Mouse (Mus musculus) lung, embryonic 16.5 days (tissue): ENCODE measurements at regions not wholly inside any gene's neighbourhood (a gene's known extent, or its start where the extent isn't known, plus 50 kb on each side); places are given as distances from the start of the nearest gene placed in this dataset.

Source experiments
- ATAC-seq: fragments of 200-750 bp; cut with Nextera tagmentation; 2 replicates; pipeline ENCODE4 v1.8.0; 2017; ENCODE audit warnings: low read depth, mild to moderate bottlenecking, moderate library complexity
- H3K27ac ChIP-seq: fragments of 300-500 bp; sonication (generic); 2 replicates; pipeline ENCODE4 v1.5.1; 2014; ENCODE audit warnings: mild to moderate bottlenecking, control low read depth, low read length
- H3K27me3 ChIP-seq: fragments of 300-500 bp; sonication (generic); 2 replicates; pipeline ENCODE4 v1.6.1; 2014; ENCODE audit warnings: low read depth, low read length, mixed read lengths; ENCODE audit not compliant: control insufficient read depth, insufficient read depth
- H3K36me3 ChIP-seq: fragments of 300-500 bp; sonication (generic); 2 replicates; pipeline ENCODE4 v1.6.1; 2014; ENCODE audit warnings: low read length; ENCODE audit not compliant: control insufficient read depth, insufficient read depth
- H3K4me1 ChIP-seq: fragments of 300-500 bp; sonication (generic); replicated peaks from 2 replicates; pipeline ENCODE4 v1.6.1; 2014; ENCODE audit warnings: low read length, mixed read lengths; ENCODE audit not compliant: control insufficient read depth, insufficient read depth
- H3K4me2 ChIP-seq: fragments of 300-500 bp; sonication (generic); 2 replicates; pipeline ENCODE4 v1.6.1; 2014; ENCODE audit warnings: low read depth, low read length, control low read depth
- H3K4me3 ChIP-seq: fragments of 300-500 bp; sonication (generic); 2 replicates; pipeline ENCODE4 v1.5.1; 2014; ENCODE audit warnings: mild to moderate bottlenecking, low read length, control low read depth
- H3K9ac ChIP-seq: fragments of 300-500 bp; sonication (generic); 2 replicates; pipeline ENCODE4 v1.6.1; 2014; ENCODE audit warnings: low read length, control low read depth
- H3K9me3 ChIP-seq: fragments of 300-500 bp; sonication (generic); 2 replicates; pipeline ENCODE4 v1.6.1; 2016; ENCODE audit warnings: low read length; ENCODE audit not compliant: control insufficient read depth
- WGBS: fragments of 180-500 bp; shearing (Covaris S2); extraction: QIAGEN DNeasy Blood & Tissue Kit; methylation state at CpG from one replicate; pipeline ENCODE4 v1.1.7; 2014; 5-methylcytosine and 5-hydroxymethylcytosine counted together

- WGBS = 75% methylated on average over 4 of the region's 4 CpGs
- ATAC-seq = no peak
- H3K4me1 ChIP-seq = no peaks in the 10 kb centered on the region
Measured at GRCm38 (mm10) chr14:58687814-58688213, 454.9 kb downstream of the 1700129C05Rik start.

DNA sequence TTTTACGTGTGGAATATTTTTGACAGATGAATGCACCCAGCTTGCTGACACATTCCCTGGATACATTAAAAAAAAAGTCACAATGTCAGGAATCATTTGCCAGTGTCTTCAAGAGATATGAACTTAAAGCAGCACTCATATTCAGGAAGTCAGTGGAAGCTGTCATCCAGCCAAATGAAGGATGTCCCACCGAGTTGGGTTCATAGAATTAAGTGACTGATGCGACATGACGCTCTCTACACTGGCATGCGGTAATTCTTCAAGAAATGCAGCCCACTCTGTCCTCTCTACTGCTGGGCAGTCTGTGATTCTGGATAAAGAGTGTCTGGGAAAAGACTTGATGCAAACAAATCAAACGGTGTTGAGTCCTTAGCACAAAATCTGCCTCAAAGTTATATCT is 463.9 kb downstream of the 1700129C05Rik start:
- no peak overlapping the region for H3K4me3 ChIP-seq
- H3K9me3 ChIP-seq = no peaks in the 10 kb centered on the region
- ATAC-seq = no peak
- no peak overlapping the region for H3K4me2 ChIP-seq
- H3K27ac ChIP-seq = no peak overlapping the region
- peaks cover 4% of the 10 kb centered on the region; the same call in 1 of the 2 replicates for H3K4me1 ChIP-seq
- 43% methylated on average over 6 of the region's 6 CpGs for WGBS
- H3K27me3 ChIP-seq = no peaks in the 10 kb centered on the region
- H3K36me3 ChIP-seq = no peaks in the 10 kb centered on the region
- no peak overlapping the region for H3K9ac ChIP-seq

More at GRCm38 (mm10) chr14:58687814-58688213, 454.9 kb downstream of the 1700129C05Rik start:
- Histone ChIP-seq H3K36me3 (no peaks in the 10 kb centered on the region), H3K4me2 (no peak overlapping the region), H3K27ac (no peak overlapping the region), H3K4me3 (no peak overlapping the region), H3K9ac (no peak overlapping the region), H3K27me3 (no peaks in the 10 kb centered on the region), H3K9me3 (no peaks in the 10 kb centered on the region)

DNA sequence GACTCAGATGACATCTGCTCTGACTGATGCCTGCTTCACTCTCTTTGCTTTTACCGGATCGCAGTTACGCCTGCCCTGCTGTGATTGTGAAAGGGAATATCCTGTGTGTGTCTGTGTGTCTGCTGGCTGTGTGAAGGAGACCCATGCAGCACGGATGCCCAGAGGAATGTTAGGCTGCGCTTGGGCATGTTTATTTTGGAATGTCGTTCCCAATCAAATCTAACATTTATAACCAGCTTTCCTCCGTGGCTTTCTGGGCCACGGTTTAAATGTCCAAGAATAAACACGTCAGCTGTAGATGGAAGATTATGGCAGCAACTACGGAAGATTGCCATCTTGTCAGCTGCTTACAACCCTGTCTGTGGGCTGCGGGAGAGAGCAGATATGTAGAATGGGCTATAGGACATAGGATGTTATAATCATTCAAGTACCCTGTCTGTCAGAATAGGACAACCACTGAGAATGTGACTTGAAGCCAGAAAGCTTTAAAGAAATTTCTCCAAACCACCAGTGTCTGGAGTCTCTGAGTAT is 464.5 kb downstream of the 1700129C05Rik start:
- Histone ChIP-seq H3K4me2 (peak overlapping the region; percentile 15; the same call in 1 of the 2 replicates), H3K27ac (no peak overlapping the region), H3K4me1 (peaks cover 4% of the 10 kb centered on the region; the same call in 1 of the 2 replicates), H3K27me3 (no peaks in the 10 kb centered on the region), H3K9ac (no peak overlapping the region), H3K9me3 (no peaks in the 10 kb centered on the region), H3K4me3 (no peak overlapping the region), H3K36me3 (no peaks in the 10 kb centered on the region)
- ATAC-seq = no peak
- WGBS = 21% methylated on average over 11 of the region's 11 CpGs

DNA sequence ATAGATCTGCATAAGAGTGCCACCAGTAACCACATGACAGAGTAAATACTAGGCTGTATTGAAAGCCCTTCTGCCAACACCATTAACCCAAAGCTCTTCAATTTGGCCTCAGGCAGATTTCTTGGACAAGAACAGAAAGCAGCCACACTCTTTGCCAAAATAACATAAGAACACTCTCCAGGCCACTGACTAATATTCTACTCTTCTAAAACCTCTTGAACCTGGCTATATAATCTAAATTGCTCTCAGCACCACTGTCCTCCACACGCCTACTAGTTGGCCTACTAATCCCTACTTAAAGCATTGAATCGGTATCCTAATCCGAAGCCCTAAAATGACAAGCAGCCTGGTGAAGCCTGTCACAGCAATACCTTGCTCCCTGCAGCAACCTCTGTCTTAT is 467.5 kb downstream of the 1700129C05Rik start:
- Histone ChIP-seq H3K9ac (no peak overlapping the region), H3K9me3 (no peaks in the 10 kb centered on the region), H3K4me2 (no peak overlapping the region), H3K4me3 (no peak overlapping the region), H3K27me3 (no peaks in the 10 kb centered on the region), H3K4me1 (peaks cover 4% of the 10 kb centered on the region; the same call in 1 of the 2 replicates), H3K36me3 (no peaks in the 10 kb centered on the region), H3K27ac (no peak overlapping the region)
- no peak for ATAC-seq
- 89% methylated on average over 3 of the region's 3 CpGs for WGBS

GRCm38 (mm10) chr14:58663946-58664345 is 478.7 kb downstream of the 1700129C05Rik start:
- 25% methylated on average over 1 of the region's 1 CpGs for WGBS
- Histone ChIP-seq H3K4me3 (no peak overlapping the region), H3K4me1 (no peaks in the 10 kb centered on the region; the same call in 1 of the 2 replicates), H3K36me3 (no peaks in the 10 kb centered on the region), H3K4me2 (no peak overlapping the region), H3K9me3 (no peaks in the 10 kb centered on the region), H3K9ac (no peak overlapping the region), H3K27me3 (no peaks in the 10 kb centered on the region), H3K27ac (no peak overlapping the region)
- no peak for ATAC-seq

DNA sequence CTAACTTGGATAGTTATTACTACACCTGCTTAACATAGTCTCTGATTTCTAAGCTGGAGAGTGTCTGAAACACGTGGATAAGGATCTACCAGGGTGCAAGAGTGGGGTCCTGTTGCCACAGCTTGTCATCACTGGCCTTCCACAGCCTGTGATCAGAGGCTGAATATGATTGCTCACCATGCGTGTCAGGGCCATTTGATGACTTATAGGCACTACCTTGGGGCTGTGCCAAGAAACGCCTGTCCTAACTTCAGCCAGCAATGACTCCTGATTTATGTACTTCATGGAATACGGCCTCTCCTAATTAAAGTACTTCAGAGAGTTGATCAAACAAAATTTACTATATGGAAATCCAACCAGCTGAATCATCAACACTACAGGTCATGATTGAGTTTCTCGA is 480.1 kb downstream of the 1700129C05Rik start:
- 47% methylated on average over 5 of the region's 5 CpGs for WGBS
- no peak overlapping the region for H3K4me3 ChIP-seq
- H3K9ac ChIP-seq = no peak overlapping the region
- H3K27me3 ChIP-seq = no peaks in the 10 kb centered on the region
- H3K4me1 ChIP-seq = no peaks in the 10 kb centered on the region; the same call in 1 of the 2 replicates
- no peak overlapping the region for H3K4me2 ChIP-seq
- ATAC-seq = no peak
- no peak overlapping the region for H3K27ac ChIP-seq
- H3K36me3 ChIP-seq = no peaks in the 10 kb centered on the region
- no peaks in the 10 kb centered on the region for H3K9me3 ChIP-seq

GRCm38 (mm10) chr14:58661416-58661815 is 481.3 kb downstream of the 1700129C05Rik start:
- no peak overlapping the region for H3K9ac ChIP-seq
- ATAC-seq = no peak
- no peak overlapping the region for H3K4me3 ChIP-seq
- H3K27ac ChIP-seq = no peak overlapping the region
- H3K4me1 ChIP-seq = no peaks in the 10 kb centered on the region; the same call in 1 of the 2 replicates
- H3K36me3 ChIP-seq = no peaks in the 10 kb centered on the region
- no peaks in the 10 kb centered on the region for H3K27me3 ChIP-seq
- no peak overlapping the region for H3K4me2 ChIP-seq
- H3K9me3 ChIP-seq = no peaks in the 10 kb centered on the region
- 44% methylated on average over 3 of the region's 3 CpGs for WGBS

- WGBS = 37% methylated on average over 2 of the region's 2 CpGs
- Histone ChIP-seq H3K27ac (no peak overlapping the region), H3K36me3 (no peaks in the 10 kb centered on the region), H3K27me3 (no peaks in the 10 kb centered on the region), H3K9ac (no peak overlapping the region), H3K4me1 (no peaks in the 10 kb centered on the region), H3K9me3 (no peaks in the 10 kb centered on the region), H3K4me2 (no peak overlapping the region), H3K4me3 (no peak overlapping the region)
- ATAC-seq = no peak
Measured at GRCm38 (mm10) chr14:58657263-58657662, 485.4 kb downstream of the 1700129C05Rik start.

DNA sequence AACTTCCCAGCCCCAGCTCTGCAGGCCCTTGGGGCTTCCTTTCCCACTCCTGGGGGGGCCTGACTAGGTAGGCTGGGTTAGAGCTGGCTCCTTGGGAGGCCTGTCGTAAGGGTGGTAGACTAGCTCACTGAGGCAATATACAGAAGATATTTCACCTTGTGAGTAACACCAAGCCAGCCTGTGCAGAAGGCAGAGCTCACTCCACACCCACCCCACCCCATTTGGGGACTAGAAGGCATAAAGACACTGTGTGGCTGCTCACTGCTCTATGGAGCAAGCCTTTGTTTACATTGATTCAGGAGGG is 485.8 kb downstream of the 1700129C05Rik start:
- H3K4me2 ChIP-seq = no peak overlapping the region
- no peaks in the 10 kb centered on the region for H3K4me1 ChIP-seq
- no peak overlapping the region for H3K4me3 ChIP-seq
- WGBS = 19% methylated on average over 1 of the region's 1 CpGs
- H3K9ac ChIP-seq = no peak overlapping the region
- H3K27ac ChIP-seq = no peak overlapping the region
- H3K9me3 ChIP-seq = no peaks in the 10 kb centered on the region
- no peaks in the 10 kb centered on the region for H3K27me3 ChIP-seq
- ATAC-seq = no peak
- H3K36me3 ChIP-seq = no peaks in the 10 kb centered on the region
